Mouse (Mus musculus) adrenal gland, postnatal 36 days (tissue): ENCODE measurements around the gene Parp9. TPM values are rescaled to one million over a fixed set of nuclear protein-coding genes. Genes with fewer than 3 reads are reported as not detected.
"Not testable (repeated sequence)": the region's sequence is repeated elsewhere in the genome, so short reads cannot be mapped to it uniquely, and the experiment has no call there.

Source experiments
- DNase-seq, 2 experiments: peaks; one replicate each; pipeline ENCODE4 v3.0.0; 2021; ENCODE audit warnings: mixed read lengths in 1 of 2
- long read RNA-seq, 2 experiments: library from polyadenylated mRNA; stranded (forward); transcript quantifications; one replicate each; pipeline ENCODE4 v2.0.0; 2021; ENCODE audit warnings: borderline sequencing depth in 2 of 2
- total RNA-seq, 2 experiments: library from RNA; stranded (reverse); gene quantifications; 2 replicates each; pipeline ENCODE4 v1.2.3; 2021

The Parp9 gene
- total RNA-seq = 10 to 100 TPM; 15.0 to 16.2 TPM
- long read RNA-seq, experiment 1, transcript Parp9-203 (11 exons, 3,548 nt) = major isoform, 8 of 11 reads
- long read RNA-seq, experiment 1, partial matches to known transcripts = 0 of 11 reads
- long read RNA-seq, experiment 1, other reads (novel, unspliced or antisense) = 2 of 11 reads
- long read RNA-seq, experiment 2, partial matches to known transcripts = 2 of 6 reads
- long read RNA-seq, experiment 2, other reads (novel, unspliced or antisense) = 1 of 6 reads

DNA sequence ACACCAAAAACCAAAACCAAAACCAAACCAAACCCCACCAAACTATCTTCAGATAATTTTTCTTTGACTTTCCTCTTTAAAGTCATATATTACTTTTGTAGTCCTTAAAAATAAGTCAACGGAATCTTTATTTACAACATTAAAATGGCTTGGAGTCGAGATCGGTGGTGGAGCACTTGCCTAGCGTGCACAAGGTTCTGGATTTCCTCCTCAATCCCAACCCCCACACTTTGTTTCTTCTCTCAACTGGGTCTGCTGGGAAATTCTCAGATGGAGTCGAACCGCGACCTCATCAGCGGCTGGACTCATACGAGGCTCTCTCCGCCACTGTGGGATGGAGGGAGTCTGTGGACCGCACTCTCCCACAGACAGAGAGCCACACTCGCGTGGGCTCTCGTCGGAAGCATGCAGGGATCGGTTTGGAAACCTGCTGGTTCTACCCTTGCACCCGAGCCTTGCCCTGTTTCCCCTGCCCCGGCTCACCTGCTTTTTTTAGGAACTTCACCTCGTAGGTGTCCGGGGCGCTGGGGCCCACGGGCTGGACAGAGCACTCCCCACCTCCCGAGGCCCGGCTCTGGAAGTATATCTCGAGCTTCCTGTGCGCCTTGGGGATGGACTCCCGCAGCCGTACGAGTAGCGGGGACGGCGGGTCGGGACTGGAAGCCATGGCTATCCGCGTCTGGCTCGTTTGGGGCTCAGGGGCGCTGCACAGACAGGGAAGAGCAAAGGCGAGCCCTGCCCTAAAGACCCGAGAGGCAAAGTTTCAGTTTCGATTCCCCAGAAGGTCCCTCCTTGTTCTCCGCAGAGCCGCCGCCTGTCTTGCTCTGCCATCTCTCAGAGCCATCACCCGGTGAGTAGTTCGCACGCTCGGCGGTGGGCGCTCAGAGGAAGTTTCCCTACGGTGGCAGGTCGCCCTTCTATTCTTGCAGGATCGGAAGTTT, at the start of gene Parp9, which contains the start of gene Dtx3l:
Gene Parp9, plus strand, starts transcription at position 260 of the 941 bp plus-strand sequence.
Gene Dtx3l, minus strand, starts transcription at position 941 of the 941 bp plus-strand sequence.
- peak; percentile 67 to 75 for DNase-seq

- no peak for DNase-seq
Observed at GRCm38 (mm10) chr16:35888910-35889309, 49.4 kb upstream of the Parp9 start.

DNA sequence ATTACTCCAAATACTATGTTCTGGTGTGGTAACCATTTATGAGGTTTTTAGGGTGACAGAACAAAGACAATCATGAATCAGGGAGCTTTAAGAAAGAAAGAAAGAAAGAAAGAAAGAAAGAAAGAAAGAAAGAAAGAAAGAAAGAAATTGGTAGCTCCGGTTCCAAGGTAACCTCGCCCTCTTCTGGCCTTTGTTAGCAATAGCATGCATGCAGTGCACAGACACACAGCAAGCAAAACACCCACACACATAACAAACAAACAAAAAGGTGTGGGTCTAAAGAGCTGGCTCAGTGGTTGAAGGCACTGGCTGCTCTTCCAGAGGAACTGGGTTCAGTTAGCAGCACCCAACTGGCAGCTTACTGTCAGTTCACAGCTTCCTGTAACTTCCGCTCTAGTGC, 47.6 kb upstream of the Parp9 start:
- DNase-seq = no peak

GRCm38 (mm10) chr16:35891603-35892002, 46.7 kb upstream of the Parp9 start:
- DNase-seq = not testable (repeated sequence)

GRCm38 (mm10) chr16:35894997-35895396, 43.3 kb upstream of the Parp9 start:
- DNase-seq = no peak

DNA sequence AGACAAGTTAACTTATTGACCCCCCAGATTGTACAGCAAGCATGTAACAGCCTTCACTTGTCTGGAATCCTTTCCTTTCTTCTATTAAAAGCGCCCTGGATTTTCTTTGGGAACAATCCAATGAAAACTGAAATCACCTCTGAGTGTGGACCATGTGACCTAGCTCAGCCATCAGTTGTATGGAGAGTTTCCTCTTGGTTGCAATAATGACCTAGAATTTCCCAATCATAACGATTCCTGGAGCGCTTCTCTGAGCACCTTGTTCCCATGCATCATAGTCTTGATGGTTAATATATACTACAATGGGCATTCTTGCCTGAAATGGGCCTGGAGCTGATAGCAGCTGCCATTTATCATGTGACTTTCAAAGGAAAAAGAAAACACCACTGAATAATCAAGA, 37.7 kb upstream of the Parp9 start:
- DNase-seq = no peak

GRCm38 (mm10) chr16:35903014-35903640, 35.1 kb upstream of the Parp9 start:
- no peak for DNase-seq

DNA sequence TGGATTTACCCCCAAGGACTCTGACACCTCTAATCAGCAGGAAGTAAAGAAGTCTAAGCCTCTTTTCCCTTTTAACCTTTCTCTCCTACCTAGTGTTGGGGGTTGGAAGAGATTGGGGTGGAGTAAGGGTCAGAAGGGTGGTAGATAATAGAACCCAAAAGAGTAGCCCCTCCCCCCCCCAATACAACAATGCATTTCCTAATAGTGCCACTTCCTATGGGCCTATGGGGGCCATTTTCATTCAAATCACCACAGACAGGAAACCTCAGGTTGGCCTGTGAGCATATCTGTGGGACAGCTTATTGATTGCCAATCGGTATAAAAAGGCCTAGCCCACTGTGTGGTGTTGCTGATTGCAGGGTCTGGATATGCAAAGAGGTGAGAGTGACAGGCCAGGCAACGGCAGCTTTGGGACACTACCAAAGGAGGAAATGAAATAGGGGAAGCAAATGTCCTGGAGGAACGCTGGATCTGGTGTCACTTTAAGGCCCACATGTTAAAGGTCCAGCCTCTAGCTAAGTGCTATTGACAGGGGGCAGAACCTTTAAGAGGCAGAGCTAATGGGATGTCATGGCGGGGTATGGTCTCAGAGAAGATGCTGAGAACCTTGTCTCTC, 34.0 kb upstream of the Parp9 start:
- DNase-seq = no peak

DNA sequence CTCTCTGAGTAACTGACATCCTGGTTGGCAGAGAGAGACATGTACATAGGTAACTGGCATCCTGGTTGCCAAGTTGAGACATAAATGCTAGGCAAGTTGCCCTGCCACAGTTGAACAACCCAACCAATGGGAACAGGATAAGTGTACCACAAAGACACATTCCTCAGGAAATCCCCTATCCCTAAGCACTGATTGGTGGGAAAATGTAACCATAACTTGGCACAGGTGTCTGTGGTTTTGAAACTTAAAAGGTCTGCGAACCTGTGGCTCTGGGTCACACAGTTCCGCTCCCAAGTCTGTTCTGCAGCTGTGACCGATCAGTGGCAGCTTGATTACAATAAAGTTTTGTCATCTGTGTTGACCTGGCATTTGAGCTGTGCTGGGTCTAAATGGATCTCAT, 32.9 kb upstream of the Parp9 start:
- DNase-seq = no peak

DNA sequence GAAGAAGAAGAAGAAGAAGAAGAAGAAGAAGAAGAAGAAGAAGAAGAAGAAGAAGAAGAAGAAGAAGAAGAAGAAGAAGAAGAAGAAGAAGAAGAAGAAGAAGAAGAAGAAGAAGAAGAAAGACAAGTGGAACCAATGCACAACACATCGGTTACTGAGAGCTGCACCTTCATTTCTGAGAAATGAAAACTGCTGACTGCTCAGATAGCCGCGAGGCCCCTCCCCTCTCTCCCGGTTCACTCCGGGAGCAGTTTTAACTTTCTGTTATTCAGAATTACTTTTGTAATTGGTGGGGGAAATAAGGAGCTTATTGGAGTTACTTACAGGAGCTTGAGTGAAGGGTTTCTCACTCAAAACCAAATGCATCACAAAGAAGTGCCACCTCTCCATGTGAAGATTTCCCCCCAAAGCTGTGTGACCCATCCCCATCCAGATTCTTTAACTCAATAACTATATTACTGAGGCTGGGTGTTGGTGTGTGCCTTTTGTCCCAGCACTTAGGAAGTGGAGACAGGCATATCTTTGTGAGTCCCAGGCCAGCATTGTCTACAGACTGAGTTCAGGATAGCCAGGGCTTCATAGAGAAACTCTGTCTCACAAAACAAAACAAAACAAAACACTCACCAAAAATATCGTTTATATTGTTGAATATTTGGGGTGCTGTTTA, 32.3 kb upstream of the Parp9 start:
- no peak for DNase-seq

DNA sequence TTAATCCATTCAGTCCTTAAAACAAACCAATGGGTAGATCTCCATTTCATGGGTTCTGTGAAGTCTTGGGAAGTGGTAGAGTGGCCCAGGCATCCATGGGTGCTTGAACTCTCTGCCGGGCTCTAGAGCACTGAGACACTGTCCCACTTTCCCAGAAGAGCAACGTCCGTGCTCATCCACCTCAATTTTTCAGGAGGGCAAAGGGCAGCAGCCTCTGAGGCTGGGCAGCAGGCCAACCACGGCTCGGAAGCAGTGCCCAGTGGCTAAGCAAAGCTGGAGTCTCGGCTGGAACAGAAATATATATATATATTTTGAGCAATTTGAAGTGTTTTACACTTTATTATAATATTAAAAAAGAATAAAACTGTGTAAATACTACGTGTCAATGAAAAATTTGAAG, 31.4 kb upstream of the Parp9 start:
- peak in 1 of 2 experiments; percentile 43 for DNase-seq

- DNase-seq = peak; percentile 55 to 73
Observed at GRCm38 (mm10) chr16:35907432-35908201, 30.7 kb upstream of the Parp9 start.

DNA sequence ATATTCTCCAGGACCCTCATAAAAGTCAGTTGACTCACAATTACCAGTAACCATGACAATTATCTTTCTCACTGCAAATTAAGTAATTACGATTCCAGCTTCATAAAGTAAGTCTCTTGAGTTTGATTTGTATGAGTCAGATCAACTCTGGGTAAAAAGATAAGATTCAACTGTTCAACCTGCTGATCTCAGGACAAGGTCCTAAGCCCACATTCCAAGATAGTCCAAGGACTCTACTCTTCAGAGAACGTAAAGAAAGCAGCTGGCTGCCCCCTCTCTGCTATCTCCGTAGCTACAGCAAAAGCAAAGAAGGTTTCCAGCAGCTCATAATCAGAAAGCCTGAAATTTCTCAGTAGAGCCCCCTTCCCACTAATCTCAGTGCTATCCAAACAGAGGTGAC, 26.8 kb upstream of the Parp9 start:
- no peak for DNase-seq

- DNase-seq = peak; percentile 20 to 22
Observed at GRCm38 (mm10) chr16:35913526-35913925, 24.7 kb upstream of the Parp9 start.

GRCm38 (mm10) chr16:35914301-35914700, 24.0 kb upstream of the Parp9 start:
- no peak for DNase-seq

- no peak for DNase-seq
Observed at GRCm38 (mm10) chr16:35918721-35919543, 19.3 kb upstream of the Parp9 start.

- DNase-seq = no peak
Observed at GRCm38 (mm10) chr16:35921676-35922235, 16.5 kb upstream of the Parp9 start.

DNA sequence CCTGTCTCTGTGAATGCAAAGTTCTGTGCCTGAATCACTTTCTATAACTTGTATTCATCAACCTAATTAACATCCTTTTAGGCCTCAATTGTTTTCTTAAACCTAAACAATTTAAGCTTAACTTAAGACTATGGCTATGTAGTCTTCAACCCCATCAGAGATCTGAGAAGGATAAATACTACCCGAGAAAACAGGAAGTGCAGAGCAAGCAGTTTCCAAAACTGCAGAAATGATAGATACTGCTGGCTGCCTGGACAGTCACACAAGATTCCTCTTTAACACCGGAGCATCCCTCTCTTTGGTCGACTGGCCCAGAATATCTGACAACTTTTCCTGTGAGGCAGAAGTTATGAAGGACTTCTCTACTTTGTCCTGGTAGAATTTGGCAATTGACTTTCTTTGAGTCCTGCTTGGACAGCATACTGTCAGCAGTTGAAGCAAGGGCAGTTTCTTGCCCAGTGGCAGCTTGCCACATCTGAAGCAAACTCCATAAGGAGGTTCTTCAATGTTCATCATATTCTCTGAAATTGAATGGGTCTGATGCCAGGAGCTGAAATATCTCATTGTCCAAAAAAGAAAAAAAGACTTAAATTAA, 15.9 kb upstream of the Parp9 start:
- no peak for DNase-seq

DNA sequence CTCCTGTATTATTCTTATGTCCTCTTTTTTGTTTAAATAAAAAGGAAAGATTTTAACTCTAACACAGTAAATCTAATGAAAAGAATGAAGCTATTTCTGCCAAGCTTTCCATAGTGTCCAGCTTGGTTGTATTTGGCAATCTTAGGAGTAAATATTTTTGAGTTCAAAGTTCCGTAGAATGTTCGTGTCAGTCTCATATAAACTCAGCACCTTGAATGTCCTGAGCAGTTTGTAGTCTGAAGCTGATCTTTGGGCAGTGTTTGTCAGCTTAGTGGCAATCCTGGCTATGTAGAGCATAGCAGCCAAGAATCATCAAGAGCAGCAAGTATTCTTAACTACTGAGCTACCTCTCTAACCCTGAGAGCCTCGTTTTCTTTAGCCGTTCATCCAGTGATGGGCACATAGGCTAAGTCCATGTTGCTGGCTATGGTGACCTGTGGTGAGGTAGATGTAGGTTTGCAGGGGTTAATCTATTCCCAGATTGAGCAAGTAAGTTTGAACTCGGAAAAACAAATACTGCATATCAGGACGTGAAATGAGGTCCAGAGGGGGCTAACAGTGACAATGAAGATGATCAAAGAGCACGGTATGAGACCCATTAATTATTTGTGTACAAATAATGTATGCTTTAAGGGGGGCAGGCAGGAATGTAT, 14.6 kb upstream of the Parp9 start:
- no peak for DNase-seq
